Mouse (Mus musculus): ENCODE results near the gene Fgf22. TPM values are rescaled to one million over a fixed set of nuclear protein-coding genes. Genes with fewer than 3 reads are reported as not detected.

Gene Fgf22
- total RNA-seq, 2 experiments from 2014 or later = not detected

- DNase-seq (ENCODE audit: low spot score in 2 of 2) = peak; percentile 98 to 99
Observed at GRCm38 (mm10) chr10:79766508-79767325, 11.8 kb downstream of the Fgf22 start, which contains the start of gene Rnf126. TSS of gene Rnf126 (minus strand) at chr10:79766952.

DNA sequence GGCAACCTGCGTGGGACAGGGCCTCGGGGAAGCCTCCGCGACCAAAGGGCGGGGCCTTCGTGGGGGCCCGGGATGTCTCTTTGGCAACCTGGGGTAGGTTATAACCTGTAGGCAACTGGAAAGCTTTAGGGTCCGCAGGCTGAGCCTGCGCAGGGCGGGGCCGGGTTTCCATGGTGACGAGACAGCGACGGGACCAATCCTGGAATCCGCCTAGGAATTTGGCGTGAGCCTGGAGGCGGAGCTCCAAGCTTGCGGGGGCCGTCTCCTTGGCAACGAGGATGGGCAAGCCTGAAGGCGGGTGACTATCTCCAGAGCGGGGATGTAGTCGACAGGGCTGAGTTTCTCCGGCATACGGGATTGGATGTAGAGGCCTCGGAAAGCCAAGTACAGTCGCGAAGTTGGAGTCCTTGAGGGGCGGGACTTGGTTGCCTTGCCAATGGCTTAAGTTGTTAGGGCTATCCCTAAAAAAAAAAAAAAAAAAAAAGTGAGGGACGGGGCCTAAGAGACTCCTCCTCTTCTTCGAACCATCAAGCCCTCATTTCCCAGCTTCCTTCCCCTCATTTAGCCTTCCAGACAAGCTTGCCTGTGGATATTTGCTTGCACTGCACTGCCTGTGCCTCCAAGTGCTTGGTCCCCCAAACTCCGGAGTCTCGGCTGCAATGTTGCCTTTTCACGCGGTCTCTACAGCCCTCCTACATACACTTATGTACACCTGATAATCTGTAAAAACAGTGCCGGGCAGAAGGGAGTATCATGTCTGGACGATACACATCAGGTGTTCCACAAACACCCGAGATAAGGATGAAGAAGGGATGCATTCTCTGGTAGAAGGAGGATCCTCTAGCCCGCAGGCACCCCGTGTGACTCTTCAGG, 12.7 kb downstream of the Fgf22 start:
- peak; percentile 73 to 85 for DNase-seq (ENCODE audit: low spot score in 2 of 2)

DNA sequence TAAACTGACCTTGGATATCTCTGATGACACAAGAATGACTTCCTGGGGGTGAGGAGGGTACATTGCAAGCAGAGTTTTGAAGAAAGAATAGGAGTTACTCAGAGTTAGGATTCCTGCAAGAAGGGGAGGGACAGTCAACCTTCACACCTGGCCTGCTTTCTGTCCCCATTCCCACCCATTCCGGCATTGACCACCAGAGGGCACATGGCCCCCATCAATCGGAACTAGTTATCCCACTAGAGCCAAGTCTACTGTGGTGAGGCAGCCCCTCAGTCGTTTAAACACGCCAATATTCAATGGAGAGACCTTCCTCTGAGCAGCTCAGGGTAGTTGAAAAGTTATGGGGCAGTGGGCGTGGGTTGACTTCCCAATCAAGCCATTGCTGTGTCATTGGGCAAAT, 13.5 kb downstream of the Fgf22 start:
- DNase-seq (ENCODE audit: low spot score in 2 of 2) = peak in 1 of 2 experiments; percentile 60

GRCm38 (mm10) chr10:79769329-79769728, 14.5 kb downstream of the Fgf22 start:
- DNase-seq (ENCODE audit: low spot score in 2 of 2) = no peak

- DNase-seq (ENCODE audit: low spot score in 2 of 2) = no peak
Observed at GRCm38 (mm10) chr10:79772320-79772719, 17.4 kb downstream of the Fgf22 start.

GRCm38 (mm10) chr10:79773208-79773607, 18.3 kb downstream of the Fgf22 start:
- DNase-seq (ENCODE audit: low spot score in 2 of 2) = no peak

GRCm38 (mm10) chr10:79774486-79775279, 19.8 kb downstream of the Fgf22 start:
- DNase-seq (ENCODE audit: low spot score in 2 of 2) = no peak

DNA sequence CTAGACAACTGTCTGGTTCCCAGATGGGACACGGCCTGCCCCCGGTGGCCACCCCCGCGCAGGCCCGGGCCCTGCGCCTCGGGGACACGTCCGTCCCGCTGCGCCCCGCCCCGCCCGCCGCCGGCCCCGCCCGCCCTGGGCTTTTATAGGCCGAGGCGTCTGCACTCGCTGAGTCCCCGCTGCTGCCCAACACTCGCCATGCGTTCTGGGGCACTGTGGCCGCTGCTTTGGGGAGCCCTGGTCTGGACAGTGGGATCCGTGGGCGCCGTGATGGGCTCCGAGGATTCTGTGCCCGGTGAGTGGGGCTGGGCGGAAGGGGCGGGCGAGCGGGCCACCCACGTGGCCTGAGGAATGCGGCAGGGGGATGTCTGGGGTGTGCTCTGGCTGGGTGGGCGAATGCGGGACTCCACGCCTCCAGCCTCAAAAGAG, 22.2 kb downstream of the Fgf22 start, which contains the start of gene Fstl3:
Gene Fstl3 (plus strand): TSS at position 170 of the 429 bp plus-strand sequence.
- DNase-seq (ENCODE audit: low spot score in 2 of 2) = no peak

DNA sequence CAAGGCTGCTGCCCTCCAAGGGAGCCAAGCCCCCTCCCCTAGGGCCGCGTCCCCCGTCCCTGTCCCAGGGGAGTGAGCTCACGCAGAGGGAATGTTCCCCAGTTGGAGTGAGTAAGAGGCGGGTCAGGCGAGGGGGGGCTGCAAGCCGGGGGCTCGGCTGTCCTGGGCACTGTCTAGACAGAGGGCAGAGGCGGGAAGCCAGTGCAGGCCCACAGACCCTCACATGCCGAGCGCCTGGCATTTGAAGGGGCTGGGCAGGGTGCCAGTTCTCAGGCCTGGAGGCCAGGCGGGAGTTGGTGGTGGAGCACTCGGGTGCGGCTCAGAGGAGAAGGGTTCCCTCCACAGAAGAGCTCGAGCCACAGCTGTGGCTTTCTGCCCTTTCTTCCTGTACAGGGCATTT, 23.1 kb downstream of the Fgf22 start:
- no peak for DNase-seq (ENCODE audit: low spot score in 2 of 2)

- DNase-seq (ENCODE audit: low spot score in 2 of 2) = no peak
Observed at GRCm38 (mm10) chr10:79779193-79779592, 24.3 kb downstream of the Fgf22 start.

DNA sequence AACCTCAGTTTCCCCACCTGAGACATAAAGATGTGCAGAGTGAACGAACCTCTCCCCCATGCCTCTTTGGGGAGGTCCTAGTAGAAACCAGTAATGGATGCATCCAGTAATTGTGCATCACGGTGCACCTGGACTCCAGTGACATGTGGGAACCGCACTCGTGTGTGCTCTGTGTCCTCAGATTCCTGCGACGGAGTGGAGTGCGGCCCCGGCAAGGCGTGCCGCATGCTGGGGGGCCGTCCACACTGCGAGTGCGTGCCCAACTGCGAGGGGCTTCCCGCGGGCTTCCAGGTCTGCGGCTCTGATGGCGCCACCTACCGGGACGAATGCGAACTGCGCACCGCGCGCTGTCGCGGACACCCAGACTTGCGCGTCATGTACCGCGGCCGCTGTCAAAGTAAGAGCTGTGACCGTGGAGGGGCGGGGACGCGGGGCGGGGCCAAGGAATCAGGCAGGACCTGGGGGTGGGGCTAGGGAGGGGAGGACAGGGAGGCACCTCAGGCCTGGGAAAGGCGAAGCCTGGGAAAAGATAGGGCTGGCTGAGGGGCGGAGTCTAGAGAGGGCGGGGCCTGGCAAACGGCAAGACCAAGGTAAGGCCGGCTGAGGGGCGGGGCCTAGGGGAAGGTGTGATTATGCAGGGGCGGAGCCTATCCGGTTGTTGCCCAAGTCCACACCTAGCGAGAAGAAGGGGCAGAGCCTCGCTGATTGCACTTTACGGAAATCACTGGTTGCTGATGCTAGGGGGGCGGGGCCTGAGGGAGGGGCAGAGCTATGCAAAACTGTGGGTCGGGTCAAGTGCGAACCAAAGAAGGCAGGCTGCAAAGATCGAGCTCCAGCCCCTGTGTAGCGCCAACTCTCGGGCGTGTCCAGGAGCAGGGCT, 25.1 kb downstream of the Fgf22 start:
- peak; percentile 88 to 91 for DNase-seq (ENCODE audit: low spot score in 2 of 2)

DNA sequence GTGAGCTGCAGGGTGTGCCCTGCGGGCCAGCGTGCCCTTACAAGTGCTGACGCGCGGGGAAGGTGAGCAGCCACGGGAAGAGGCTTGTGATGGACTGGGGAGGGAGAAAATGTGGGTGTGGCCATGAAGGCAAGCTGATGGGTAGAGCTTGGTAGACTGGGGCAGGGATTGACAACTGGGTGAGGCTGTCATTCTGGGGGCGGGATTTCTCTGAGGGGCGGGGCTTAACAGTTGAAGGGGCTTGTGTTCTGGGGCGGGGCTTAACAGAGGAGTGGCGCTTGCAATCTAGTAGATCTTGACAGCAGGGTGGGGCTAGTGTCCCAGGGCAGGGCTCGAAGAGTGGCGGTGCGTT, 25.8 kb downstream of the Fgf22 start:
- peak in 1 of 2 experiments; percentile 27 for DNase-seq (ENCODE audit: low spot score in 2 of 2)

GRCm38 (mm10) chr10:79781139-79781538, 26.3 kb downstream of the Fgf22 start:
- no peak for DNase-seq (ENCODE audit: low spot score in 2 of 2)

- no peak for DNase-seq (ENCODE audit: low spot score in 2 of 2)
Observed at GRCm38 (mm10) chr10:79781956-79782355, 27.1 kb downstream of the Fgf22 start.

- DNase-seq (ENCODE audit: low spot score in 2 of 2) = no peak
Observed at GRCm38 (mm10) chr10:79783050-79783449, 28.2 kb downstream of the Fgf22 start.

GRCm38 (mm10) chr10:79783920-79784800, 29.3 kb downstream of the Fgf22 start:
- no peak for DNase-seq (ENCODE audit: low spot score in 2 of 2)

GRCm38 (mm10) chr10:79788386-79789158, 33.7 kb downstream of the Fgf22 start:
- DNase-seq (ENCODE audit: low spot score in 2 of 2) = peak in 1 of 2 experiments; percentile 67

- DNase-seq (ENCODE audit: low spot score in 2 of 2) = no peak
Observed at GRCm38 (mm10) chr10:79789581-79789980, 34.7 kb downstream of the Fgf22 start.
